Mouse (Mus musculus) midbrain, embryonic 15.5 days (tissue): ENCODE results near the gene Slc25a43. TPM values are rescaled to one million over a fixed set of nuclear protein-coding genes. Genes with fewer than 3 reads are reported as not detected.

Source experiments
- ATAC-seq: fragments of 200-750 bp; cut with Nextera tagmentation; replicated peaks from 2 replicates; pipeline ENCODE4 v1.8.0; 2017; ENCODE audit warnings: moderate TSS enrichment
- H3K27ac ChIP-seq: fragments of 300-500 bp; sonication (generic); 2 replicates; pipeline ENCODE4 v1.5.1; 2015; ENCODE audit warnings: mild to moderate bottlenecking, inconsistent platforms
- H3K27me3 ChIP-seq: fragments of 300-500 bp; sonication (generic); replicated peaks from 2 replicates; pipeline ENCODE4 v1.6.1; 2015; ENCODE audit warnings: inconsistent platforms
- H3K36me3 ChIP-seq: fragments of 300-500 bp; sonication (generic); replicated peaks from 2 replicates; pipeline ENCODE4 v1.6.1; 2015; ENCODE audit warnings: inconsistent platforms
- H3K4me1 ChIP-seq: fragments of 300-500 bp; sonication (generic); 2 replicates; pipeline ENCODE4 v1.6.1; 2015; ENCODE audit warnings: inconsistent platforms
- H3K4me2 ChIP-seq: fragments of 300-500 bp; sonication (generic); 2 replicates; pipeline ENCODE4 v1.6.1; 2015; ENCODE audit warnings: inconsistent platforms, mild to moderate bottlenecking, moderate library complexity
- H3K4me3 ChIP-seq: fragments of 300-500 bp; sonication (generic); 2 replicates; pipeline ENCODE4 v1.5.1; 2015; ENCODE audit warnings: mild to moderate bottlenecking, inconsistent platforms
- H3K9ac ChIP-seq: fragments of 300-500 bp; sonication (generic); 2 replicates; pipeline ENCODE4 v1.6.1; 2015; ENCODE audit warnings: mild to moderate bottlenecking, inconsistent platforms
- H3K9me3 ChIP-seq: fragments of 300-500 bp; sonication (generic); 2 replicates; pipeline ENCODE4 v1.6.1; 2016; ENCODE audit warnings: inconsistent platforms
- WGBS: fragments of 180-500 bp; shearing (Covaris S2); methylation state at CpG from one replicate; pipeline ENCODE4 v1.1.7; 2015; ENCODE audit warnings: mixed read lengths; 5-methylcytosine and 5-hydroxymethylcytosine counted together
- polyA plus RNA-seq: library from polyadenylated mRNA; unstranded; fragments of >200 nt; fragmentation: Nextera tagmentation; extraction: Ambion mirVana; gene quantifications from 2 replicates; pipeline ENCODE4 v1.2.1, GENCODE M21; 2015

Slc25a43 gene
- polyA plus RNA-seq = 0.70 and 0.99 TPM in 2 replicates

DNA sequence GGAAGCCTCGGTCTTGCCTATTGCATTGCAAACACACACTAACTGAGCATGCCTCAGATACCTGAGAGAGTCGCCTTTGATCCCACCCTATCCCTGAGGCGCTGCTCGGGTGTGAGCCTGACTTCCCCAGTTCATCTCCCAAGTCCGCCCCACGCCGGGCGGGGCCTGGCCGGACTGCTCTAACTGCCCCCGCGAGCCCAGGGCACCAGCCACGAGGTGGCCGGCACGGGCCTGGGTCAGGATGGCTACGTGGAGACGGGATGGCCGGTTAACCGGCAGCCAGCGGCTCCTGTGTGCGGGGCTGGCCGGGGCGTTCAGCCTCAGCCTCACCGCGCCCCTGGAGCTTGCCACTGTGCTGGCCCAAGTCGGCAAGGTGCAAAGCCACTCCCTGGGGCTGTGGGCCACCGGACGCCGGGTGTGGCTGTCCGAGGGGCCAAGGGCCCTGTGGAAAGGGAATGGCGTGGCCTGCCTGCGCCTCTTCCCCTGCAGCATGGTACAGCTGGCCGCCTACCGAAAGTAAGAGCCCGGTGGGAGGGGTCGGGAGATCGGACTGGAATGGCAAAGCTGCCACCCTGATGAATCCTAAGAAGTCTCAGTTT is at the start of gene Slc25a43:
Slc25a43 (plus strand) TSS at position 157 of the 599 bp plus-strand sequence.
- Histone ChIP-seq H3K27me3 (no peaks in the 10 kb centered on the region), H3K4me3 (peak within 1 kb of the TSS; percentile 36), H3K36me3 (no peaks in the 10 kb centered on the region), H3K27ac (no peak within 1 kb of the TSS), H3K9me3 (no peaks in the 10 kb centered on the region), H3K4me2 (peak within 1 kb of the TSS; percentile 78), H3K4me1 (peaks cover 5% of the 10 kb centered on the region; the same call in 1 of the 2 replicates), H3K9ac (peak within 1 kb of the TSS; percentile 53)
- 34% methylated on average over 36 of the region's 36 CpGs for WGBS
- peak; percentile 74; the same call in 1 of the 2 replicates for ATAC-seq

GRCm38 (mm10) chrX:36740124-36740951 is 3.1 kb upstream of the Slc25a43 start:
- Histone ChIP-seq H3K27me3 (no peaks in the 10 kb centered on the region), H3K4me1 (peaks cover 5% of the 10 kb centered on the region; the same call in 1 of the 2 replicates), H3K4me2 (no peak overlapping the region), H3K27ac (no peak overlapping the region), H3K9ac (no peak overlapping the region), H3K36me3 (no peaks in the 10 kb centered on the region), H3K9me3 (no peaks in the 10 kb centered on the region), H3K4me3 (no peak overlapping the region)
- ATAC-seq = no peak
- 89% methylated on average over 13 of the region's 13 CpGs for WGBS

GRCm38 (mm10) chrX:36741278-36741677 is 2.2 kb upstream of the Slc25a43 start:
- 0 out of 2 replicates have a peak, but pooled peaks have one; percentile 54 for ATAC-seq
- H3K27ac ChIP-seq = no peak overlapping the region
- no peaks in the 10 kb centered on the region for H3K27me3 ChIP-seq
- H3K9ac ChIP-seq = no peak overlapping the region
- no peak overlapping the region for H3K4me2 ChIP-seq
- H3K9me3 ChIP-seq = no peaks in the 10 kb centered on the region
- 34% methylated on average over 6 of the region's 6 CpGs for WGBS
- peaks cover 5% of the 10 kb centered on the region; the same call in 1 of the 2 replicates for H3K4me1 ChIP-seq
- H3K36me3 ChIP-seq = no peaks in the 10 kb centered on the region
- no peak overlapping the region for H3K4me3 ChIP-seq

GRCm38 (mm10) chrX:36742744-36743143 is 715 bp upstream of the Slc25a43 start:
- Histone ChIP-seq H3K36me3 (no peaks in the 10 kb centered on the region), H3K9me3 (no peaks in the 10 kb centered on the region), H3K9ac (no peak overlapping the region), H3K27ac (no peak overlapping the region), H3K4me3 (no peak overlapping the region), H3K4me1 (peaks cover 5% of the 10 kb centered on the region; the same call in 1 of the 2 replicates), H3K27me3 (no peaks in the 10 kb centered on the region), H3K4me2 (no peak overlapping the region)
- 91% methylated on average over 5 of the region's 5 CpGs for WGBS
- ATAC-seq = no peak

- Histone ChIP-seq H3K9me3 (no peaks in the 10 kb centered on the region), H3K4me3 (no peak overlapping the region), H3K27ac (no peak overlapping the region), H3K4me2 (no peak overlapping the region), H3K4me1 (peaks cover 5% of the 10 kb centered on the region; the same call in 1 of the 2 replicates), H3K9ac (no peak overlapping the region), H3K27me3 (no peaks in the 10 kb centered on the region), H3K36me3 (no peaks in the 10 kb centered on the region)
- ATAC-seq = no peak
- 74% methylated on average over 7 of the region's 7 CpGs for WGBS
Observed at GRCm38 (mm10) chrX:36744735-36745134, 1.3 kb downstream of the Slc25a43 start.

- H3K27me3 ChIP-seq = no peaks in the 10 kb centered on the region
- 88% methylated on average over 7 of the region's 7 CpGs for WGBS
- no peaks in the 10 kb centered on the region for H3K36me3 ChIP-seq
- H3K4me3 ChIP-seq = no peak overlapping the region
- H3K27ac ChIP-seq = no peak overlapping the region
- no peaks in the 10 kb centered on the region for H3K9me3 ChIP-seq
- peaks cover 5% of the 10 kb centered on the region; the same call in 1 of the 2 replicates for H3K4me1 ChIP-seq
- no peak overlapping the region for H3K9ac ChIP-seq
- H3K4me2 ChIP-seq = no peak overlapping the region
- ATAC-seq = no peak
Observed at GRCm38 (mm10) chrX:36745333-36745732, 1.9 kb downstream of the Slc25a43 start.

GRCm38 (mm10) chrX:36746789-36747188 is 3.3 kb downstream of the Slc25a43 start:
- Histone ChIP-seq H3K27me3 (no peaks in the 10 kb centered on the region), H3K9ac (no peak overlapping the region), H3K36me3 (no peaks in the 10 kb centered on the region), H3K4me1 (peaks cover 5% of the 10 kb centered on the region; the same call in 1 of the 2 replicates), H3K4me3 (no peak overlapping the region), H3K9me3 (no peaks in the 10 kb centered on the region), H3K27ac (no peak overlapping the region), H3K4me2 (no peak overlapping the region)
- WGBS = 75% methylated on average over 8 of the region's 8 CpGs
- no peak for ATAC-seq

GRCm38 (mm10) chrX:36748573-36748972 is 5.1 kb downstream of the Slc25a43 start:
- WGBS = 37% methylated on average over 3 of the region's 3 CpGs
- H3K4me1 ChIP-seq = peaks cover 4% of the 10 kb centered on the region; the same call in 1 of the 2 replicates
- no peak overlapping the region for H3K9ac ChIP-seq
- H3K27ac ChIP-seq = no peak overlapping the region
- H3K9me3 ChIP-seq = no peaks in the 10 kb centered on the region
- no peak for ATAC-seq
- H3K4me2 ChIP-seq = no peak overlapping the region
- H3K4me3 ChIP-seq = no peak overlapping the region
- H3K27me3 ChIP-seq = no peaks in the 10 kb centered on the region
- no peaks in the 10 kb centered on the region for H3K36me3 ChIP-seq

DNA sequence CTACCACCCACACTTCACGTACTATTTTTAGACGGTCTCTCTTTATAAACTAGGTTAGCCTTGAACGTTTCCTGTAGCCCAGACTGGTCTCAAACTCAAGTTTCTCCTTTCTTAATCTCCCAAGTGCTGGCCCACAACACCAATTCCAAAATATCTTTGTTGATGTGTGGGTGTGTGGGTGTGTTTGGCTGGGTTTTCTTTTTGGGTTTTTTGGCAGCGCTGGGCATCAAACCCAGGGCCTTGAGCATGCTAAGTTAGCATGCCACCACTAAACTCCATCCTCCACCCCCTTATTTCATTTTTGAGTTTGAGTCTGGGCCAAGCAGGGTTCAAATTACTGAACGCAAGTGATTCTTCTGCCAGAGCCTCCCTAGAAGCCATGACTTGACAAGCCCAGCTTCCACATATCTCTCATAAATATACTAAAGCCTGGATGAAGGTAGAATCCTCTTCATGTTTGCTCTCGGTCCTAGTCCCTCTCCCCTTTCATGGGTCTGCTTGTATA is 5.9 kb downstream of the Slc25a43 start:
- no peak overlapping the region for H3K4me2 ChIP-seq
- H3K27me3 ChIP-seq = no peaks in the 10 kb centered on the region
- 77% methylated on average over 6 of the region's 6 CpGs for WGBS
- no peak overlapping the region for H3K9ac ChIP-seq
- H3K9me3 ChIP-seq = no peaks in the 10 kb centered on the region
- no peak for ATAC-seq
- H3K27ac ChIP-seq = no peak overlapping the region
- no peaks in the 10 kb centered on the region for H3K36me3 ChIP-seq
- no peaks in the 10 kb centered on the region for H3K4me1 ChIP-seq
- H3K4me3 ChIP-seq = no peak overlapping the region

GRCm38 (mm10) chrX:36750591-36750990 is 7.1 kb downstream of the Slc25a43 start:
- Histone ChIP-seq H3K9ac (no peak overlapping the region), H3K9me3 (no peaks in the 10 kb centered on the region), H3K4me1 (no peaks in the 10 kb centered on the region), H3K4me3 (no peak overlapping the region), H3K4me2 (no peak overlapping the region), H3K27ac (no peak overlapping the region), H3K36me3 (no peaks in the 10 kb centered on the region), H3K27me3 (no peaks in the 10 kb centered on the region)
- ATAC-seq = no peak
- WGBS = 78% methylated on average over 1 of the region's 1 CpGs

DNA sequence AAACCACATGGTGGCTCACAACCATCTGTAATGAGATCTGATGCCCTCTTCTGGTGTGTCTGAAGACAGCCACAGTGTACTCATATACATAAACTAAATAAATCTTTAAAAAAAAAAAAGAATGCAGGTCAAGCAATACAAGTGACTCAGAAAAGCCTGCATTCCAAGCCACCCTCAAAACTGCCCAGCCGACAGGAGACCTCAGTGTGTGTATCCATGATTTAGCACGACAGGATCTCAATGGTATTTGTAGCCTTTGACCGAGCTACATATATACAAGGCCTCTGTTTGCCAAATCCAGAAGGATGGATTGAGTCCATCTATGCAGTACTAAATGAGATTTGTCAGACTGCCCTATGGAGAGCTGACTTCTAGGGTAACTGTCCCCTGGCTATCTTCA is 9.1 kb downstream of the Slc25a43 start:
- no peak overlapping the region for H3K27ac ChIP-seq
- WGBS = 95% methylated on average over 3 of the region's 3 CpGs
- H3K9ac ChIP-seq = no peak overlapping the region
- no peaks in the 10 kb centered on the region for H3K36me3 ChIP-seq
- H3K27me3 ChIP-seq = no peaks in the 10 kb centered on the region
- no peak overlapping the region for H3K4me2 ChIP-seq
- H3K4me3 ChIP-seq = no peak overlapping the region
- no peaks in the 10 kb centered on the region for H3K9me3 ChIP-seq
- H3K4me1 ChIP-seq = no peaks in the 10 kb centered on the region
- no peak for ATAC-seq

- no peak overlapping the region for H3K27ac ChIP-seq
- H3K9ac ChIP-seq = no peak overlapping the region
- no peaks in the 10 kb centered on the region for H3K9me3 ChIP-seq
- H3K27me3 ChIP-seq = no peaks in the 10 kb centered on the region
- WGBS = 82% methylated on average over 7 of the region's 7 CpGs
- H3K4me1 ChIP-seq = no peaks in the 10 kb centered on the region
- H3K4me3 ChIP-seq = no peak overlapping the region
- ATAC-seq = no peak
- H3K36me3 ChIP-seq = no peaks in the 10 kb centered on the region
- no peak overlapping the region for H3K4me2 ChIP-seq
Observed at GRCm38 (mm10) chrX:36757796-36758472, 14.5 kb downstream of the Slc25a43 start.
